Mouse (Mus musculus) limb, embryonic 11.5 days (tissue): ENCODE measurements around the gene Efcab5. TPM values are rescaled to one million over a fixed set of nuclear protein-coding genes. Genes with fewer than 3 reads are reported as not detected.

Source experiments
- ATAC-seq: fragments of 200-750 bp; cut with Nextera tagmentation; 2 replicates; pipeline ENCODE4 v1.8.0; 2017; ENCODE audit warnings: low read depth; ENCODE audit not compliant: insufficient number of reproducible peaks, low FRiP score, low TSS enrichment
- DNase-seq: peaks from one replicate; pipeline ENCODE4 v3.0.0-alpha.2; 2015; ENCODE audit warnings: low spot score
- H3K27ac ChIP-seq: fragments of 300-500 bp; sonication (generic); replicated peaks from 2 replicates; pipeline ENCODE4 v1.5.1; 2014; ENCODE audit warnings: low read depth, mild to moderate bottlenecking, low read length
- H3K27me3 ChIP-seq: fragments of 300-500 bp; sonication (generic); 2 replicates; pipeline ENCODE4 v1.6.1; 2014; ENCODE audit warnings: mild to moderate bottlenecking, low read length, mixed read lengths; ENCODE audit not compliant: control insufficient read depth, insufficient read depth
- H3K36me3 ChIP-seq: fragments of 300-500 bp; sonication (generic); 2 replicates; pipeline ENCODE4 v1.6.1; 2014; ENCODE audit warnings: mild to moderate bottlenecking, low read length, moderate library complexity, mixed read lengths; ENCODE audit not compliant: control insufficient read depth, insufficient read depth
- H3K4me1 ChIP-seq: fragments of 300-500 bp; sonication (generic); 2 replicates; pipeline ENCODE4 v1.6.1; 2014; ENCODE audit warnings: low read length, mixed read lengths; ENCODE audit not compliant: control insufficient read depth, insufficient read depth
- H3K4me2 ChIP-seq: fragments of 300-500 bp; sonication (generic); 2 replicates; pipeline ENCODE4 v1.6.1; 2014; ENCODE audit warnings: low read depth, mild to moderate bottlenecking, moderate library complexity; ENCODE audit not compliant: severe bottlenecking
- H3K4me3 ChIP-seq: fragments of 300-500 bp; sonication (generic); 2 replicates; pipeline ENCODE4 v1.5.1; 2014; ENCODE audit warnings: low read depth, low read length
- H3K9ac ChIP-seq: fragments of 300-500 bp; sonication (generic); 2 replicates; pipeline ENCODE4 v1.6.1; 2014; ENCODE audit warnings: mild to moderate bottlenecking, low read length
- H3K9me3 ChIP-seq: fragments of 300-500 bp; sonication (generic); 2 replicates; pipeline ENCODE4 v1.6.1; 2016; ENCODE audit warnings: low read length; ENCODE audit not compliant: control insufficient read depth
- WGBS: fragments of 180-500 bp; shearing (Covaris S2); extraction: QIAGEN DNeasy Blood & Tissue Kit; methylation state at CpG from one replicate; pipeline ENCODE4 v1.1.7; 2014; 5-methylcytosine and 5-hydroxymethylcytosine counted together
- polyA plus RNA-seq: library from polyadenylated mRNA; unstranded; fragments of >200 nt; fragmentation: Nextera tagmentation; extraction: Ambion mirVana; gene quantifications from 2 replicates; pipeline ENCODE4 v1.2.1, GENCODE M21; 2014

Efcab5 gene
- 0.31 and 0.37 TPM in 2 replicates for polyA plus RNA-seq

DNA sequence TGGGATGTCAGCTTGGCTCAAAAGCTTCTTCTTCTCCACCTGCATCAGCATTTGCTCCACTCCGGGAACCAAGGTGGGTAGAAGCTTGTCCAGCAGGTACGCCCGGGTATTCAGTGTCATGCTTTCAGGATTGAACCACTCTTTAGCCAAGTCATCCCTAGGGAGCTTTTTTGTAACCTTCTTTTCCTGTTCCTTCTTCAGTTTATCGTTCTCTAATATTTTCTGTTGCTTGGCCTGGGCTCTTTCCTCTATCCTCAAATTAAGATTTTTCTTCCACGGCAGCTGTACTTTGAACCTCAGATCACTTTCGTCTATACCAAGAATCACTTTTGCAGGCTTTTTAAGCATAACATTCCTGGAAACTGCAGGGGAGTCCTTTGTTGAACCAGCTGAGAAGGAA, at the start of gene Efcab5:
Gene Efcab5 (minus strand): TSS at position 101 of the 400 bp plus-strand sequence.
- no peaks in the 10 kb centered on the region for H3K4me1 ChIP-seq
- no peaks in the 10 kb centered on the region for H3K36me3 ChIP-seq
- WGBS, result 87% methylated on average over 6 of the region's 6 CpGs
- no peak within 1 kb of the TSS for H3K9ac ChIP-seq
- DNase-seq (no peak), ATAC-seq (no peak)
- no peak within 1 kb of the TSS for H3K4me3 ChIP-seq
- H3K27me3 ChIP-seq, result no peaks in the 10 kb centered on the region
- no peak within 1 kb of the TSS for H3K27ac ChIP-seq
- no peak within 1 kb of the TSS for H3K4me2 ChIP-seq
- H3K9me3 ChIP-seq, result no peaks in the 10 kb centered on the region

DNA sequence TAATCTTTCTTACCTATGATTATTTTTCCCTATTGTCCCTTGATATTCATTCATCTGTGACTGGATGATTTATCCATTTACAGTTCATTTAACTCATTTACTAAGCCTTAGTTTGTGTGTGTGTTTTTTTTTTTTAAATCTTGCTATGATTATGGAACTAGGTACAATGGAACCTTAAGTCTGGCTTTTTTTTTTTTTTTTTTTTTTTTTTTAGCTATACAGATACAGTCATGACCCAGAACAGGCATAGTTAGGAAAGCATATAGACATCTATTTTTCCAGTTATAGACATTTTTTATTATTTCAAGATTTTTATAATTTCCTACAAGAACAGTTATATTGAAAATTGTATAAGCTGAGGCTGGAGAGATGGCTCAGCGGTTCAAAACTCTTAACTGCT, 46.5 kb upstream of the Efcab5 start:
- Histone ChIP-seq H3K36me3 (no peaks in the 10 kb centered on the region), H3K9me3 (no peaks in the 10 kb centered on the region), H3K27me3 (no peaks in the 10 kb centered on the region), H3K4me3 (no peak overlapping the region), H3K27ac (no peak overlapping the region), H3K4me1 (no peaks in the 10 kb centered on the region), H3K4me2 (no peak overlapping the region), H3K9ac (no peak overlapping the region)
- ATAC-seq (no peak), DNase-seq (no peak)
- 92% methylated on average over 1 of the region's 1 CpGs for WGBS

DNA sequence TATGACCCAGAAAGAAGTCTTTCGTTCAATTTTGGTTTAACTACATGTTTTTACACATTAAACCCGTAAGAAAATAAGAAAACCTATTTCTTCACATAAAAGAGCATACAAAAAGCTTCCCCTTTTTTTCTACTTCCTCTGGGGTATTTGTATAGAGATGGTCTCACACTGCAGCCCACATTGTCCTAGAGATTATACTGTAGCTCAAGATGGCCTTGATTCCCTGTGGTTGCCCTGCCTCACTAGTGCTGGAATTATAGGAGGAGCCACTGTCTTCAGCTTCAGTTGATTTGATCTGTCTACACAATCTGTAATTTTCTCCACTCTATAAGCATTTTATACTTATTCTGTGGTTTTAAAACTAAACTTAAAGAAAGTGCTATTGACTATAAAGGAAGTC, 42.7 kb upstream of the Efcab5 start:
- no peaks in the 10 kb centered on the region for H3K4me1 ChIP-seq
- no peak overlapping the region for H3K27ac ChIP-seq
- 96% methylated on average over 2 of the region's 2 CpGs for WGBS
- DNase-seq, result no peak
- H3K27me3 ChIP-seq, result no peaks in the 10 kb centered on the region
- H3K9me3 ChIP-seq, result no peaks in the 10 kb centered on the region
- no peak overlapping the region for H3K9ac ChIP-seq
- no peaks in the 10 kb centered on the region for H3K36me3 ChIP-seq
- no peak for ATAC-seq
- no peak overlapping the region for H3K4me2 ChIP-seq
- H3K4me3 ChIP-seq, result no peak overlapping the region

DNA sequence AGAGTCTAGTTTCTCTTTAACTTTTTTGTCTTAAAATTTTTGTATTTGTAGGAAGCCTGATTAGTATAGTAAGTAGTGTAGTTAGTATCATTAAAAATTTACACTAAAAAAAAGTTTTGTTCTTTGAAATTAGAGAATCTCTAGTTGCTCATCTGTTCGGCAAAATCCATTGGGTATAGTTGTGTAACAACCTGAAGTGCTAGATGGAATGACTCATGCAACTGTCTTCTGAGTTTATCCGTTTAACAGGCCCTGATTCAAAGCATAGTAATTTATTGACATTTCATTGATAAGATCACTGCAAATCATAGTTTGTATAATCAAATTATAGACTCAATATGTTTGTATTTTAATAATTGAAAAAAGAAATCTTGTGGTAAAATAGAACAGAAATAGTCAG, 42.0 kb upstream of the Efcab5 start:
- Histone ChIP-seq H3K36me3 (no peaks in the 10 kb centered on the region), H3K9ac (no peak overlapping the region), H3K4me1 (no peaks in the 10 kb centered on the region), H3K4me3 (no peak overlapping the region), H3K4me2 (no peak overlapping the region), H3K27me3 (no peaks in the 10 kb centered on the region), H3K9me3 (no peaks in the 10 kb centered on the region), H3K27ac (no peak overlapping the region)
- no peak for ATAC-seq
- no peak for DNase-seq
- 85% methylated on average over 2 of the region's 2 CpGs for WGBS

DNA sequence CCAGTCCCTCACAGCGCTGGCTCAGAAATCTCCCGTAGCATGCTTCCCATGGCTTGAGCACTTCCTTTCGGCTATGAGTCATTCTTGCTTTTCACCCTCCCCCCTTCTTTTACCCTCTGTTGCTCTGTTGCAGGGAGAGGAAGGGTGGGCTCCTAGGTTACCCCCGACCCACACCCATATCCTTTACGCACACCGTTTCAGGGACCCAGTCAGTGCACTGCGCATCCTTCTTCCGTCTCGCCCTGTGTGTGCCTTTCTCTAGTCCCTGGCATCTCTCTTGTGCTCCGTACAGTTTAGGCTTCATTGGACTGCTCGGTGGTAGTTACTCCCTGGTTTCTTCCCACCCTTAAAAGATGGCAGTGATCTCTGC, 28.0 kb upstream of the Efcab5 start:
- H3K36me3 ChIP-seq, result no peaks in the 10 kb centered on the region
- DNase-seq, result no peak
- ATAC-seq, result peak; percentile 44
- peak overlapping the region; percentile 83 for H3K9ac ChIP-seq
- no peaks in the 10 kb centered on the region for H3K27me3 ChIP-seq
- H3K4me2 ChIP-seq, result peak overlapping the region; percentile 84
- H3K4me3 ChIP-seq, result peak overlapping the region; percentile 95
- peak overlapping the region; percentile 89 for H3K27ac ChIP-seq
- H3K9me3 ChIP-seq, result no peaks in the 10 kb centered on the region
- under 1% methylated on average over 11 of the region's 11 CpGs for WGBS
- no peaks in the 10 kb centered on the region for H3K4me1 ChIP-seq

DNA sequence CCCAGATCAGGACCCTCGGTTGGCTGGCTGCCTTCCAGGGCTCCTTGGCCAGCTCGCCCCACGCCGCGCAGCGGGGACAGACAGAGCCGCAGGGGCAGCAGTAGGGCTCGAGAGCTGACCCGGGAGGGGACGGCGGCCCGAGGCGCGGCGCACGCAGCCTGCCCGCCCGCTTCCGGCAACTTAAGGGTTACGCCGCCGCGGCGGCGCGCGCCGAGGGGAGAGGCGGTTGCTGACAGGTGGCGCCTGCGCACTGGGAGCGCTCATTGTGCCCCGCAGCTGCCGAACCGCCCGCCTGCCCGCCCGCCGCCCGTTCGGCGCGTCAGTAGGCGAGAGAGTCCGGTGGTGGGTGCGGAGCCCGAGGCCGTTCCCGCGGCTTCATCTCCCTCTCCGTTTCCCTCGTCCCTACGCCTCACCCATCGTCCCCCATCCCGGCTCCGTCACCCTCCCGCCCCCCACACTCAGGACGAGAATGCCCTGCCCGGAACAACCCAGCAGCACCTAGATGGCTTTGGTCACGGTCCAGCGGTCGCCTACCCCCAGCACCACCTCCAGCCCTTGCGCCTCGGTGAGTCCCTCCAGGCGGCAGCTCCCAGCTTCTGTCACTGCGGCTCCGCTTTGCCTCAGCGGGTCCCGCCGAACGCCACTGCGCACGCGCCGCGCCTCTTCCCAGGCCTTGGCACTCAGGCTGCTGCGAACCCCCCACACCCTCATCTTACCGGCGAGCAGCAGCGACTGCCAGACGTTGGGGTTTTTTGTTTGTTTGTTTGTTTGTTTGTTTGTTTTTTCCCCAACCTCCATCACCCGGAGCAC, 27.4 kb upstream of the Efcab5 start, which contains the start of gene Ssh2:
Gene Ssh2 (plus strand): TSS at position 337 of the 810 bp plus-strand sequence.
- Histone ChIP-seq H3K9me3 (no peaks in the 10 kb centered on the region), H3K36me3 (no peaks in the 10 kb centered on the region), H3K9ac (peak within 1 kb of the TSS; percentile 83), H3K4me1 (no peaks in the 10 kb centered on the region), H3K4me3 (peak within 1 kb of the TSS; percentile 95), H3K27me3 (no peaks in the 10 kb centered on the region), H3K4me2 (peak within 1 kb of the TSS; percentile 84), H3K27ac (peak within 1 kb of the TSS; percentile 89)
- WGBS, result under 1% methylated on average over 64 of the region's 82 CpGs
- DNase-seq, result peak; percentile 90
- peak; percentile 81 for ATAC-seq

DNA sequence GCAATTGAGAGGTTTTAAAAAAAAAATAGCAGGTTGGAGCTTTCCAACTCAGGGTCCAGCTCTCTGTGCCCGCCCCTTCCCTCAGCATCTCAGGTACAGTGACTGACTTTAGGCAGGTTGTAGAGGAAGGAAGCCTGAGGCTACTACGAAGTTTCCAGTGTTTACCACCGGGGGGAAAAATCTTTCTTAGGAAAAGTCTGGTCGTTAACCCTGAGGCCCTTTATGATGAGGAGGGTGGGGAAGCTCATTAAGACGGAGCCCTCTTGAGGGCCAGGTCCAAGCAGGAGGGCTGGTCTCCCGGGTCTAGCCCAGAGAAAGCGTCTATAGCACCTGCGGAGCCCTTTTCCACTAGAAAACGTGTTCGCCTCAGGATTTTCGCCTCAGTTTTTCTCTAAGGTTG, 26.7 kb upstream of the Efcab5 start:
- Histone ChIP-seq H3K9ac (peak overlapping the region; percentile 83), H3K27ac (peak overlapping the region; percentile 73), H3K4me3 (peak overlapping the region; percentile 95), H3K9me3 (no peaks in the 10 kb centered on the region), H3K27me3 (no peaks in the 10 kb centered on the region), H3K4me1 (no peaks in the 10 kb centered on the region), H3K4me2 (peak overlapping the region; percentile 84), H3K36me3 (no peaks in the 10 kb centered on the region)
- WGBS, result under 1% methylated on average over 11 of the region's 11 CpGs
- no peak for ATAC-seq
- no peak for DNase-seq

DNA sequence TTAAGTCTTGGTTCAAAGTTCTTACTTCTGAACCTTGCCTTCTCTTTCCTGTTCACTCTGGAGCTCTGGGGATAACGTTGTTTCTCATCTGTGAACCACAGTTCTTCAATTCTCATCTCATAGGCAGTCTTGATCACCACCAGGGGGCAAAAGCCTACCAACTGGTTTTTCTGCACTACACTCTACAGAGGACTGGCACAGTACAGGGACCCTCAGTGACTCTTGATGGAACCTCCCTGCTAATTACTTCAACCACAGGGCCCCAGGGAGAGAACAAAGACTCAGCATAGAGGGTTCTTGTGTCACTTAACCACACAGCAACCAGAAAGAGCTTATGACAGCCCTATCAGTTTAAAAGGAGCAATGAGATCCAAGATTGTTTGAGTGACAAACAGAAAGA, 26.0 kb upstream of the Efcab5 start:
- 0% methylated on average over 1 of the region's 1 CpGs for WGBS

More for the DNA sequence above, 26.0 kb upstream of the Efcab5 start:
- no peak overlapping the region for H3K9ac ChIP-seq
- H3K4me2 ChIP-seq, result no peak overlapping the region
- no peaks in the 10 kb centered on the region for H3K36me3 ChIP-seq
- H3K27ac ChIP-seq, result no peak overlapping the region
- DNase-seq (peak; percentile 64), ATAC-seq (0 out of 2 replicates have a peak, but pooled peaks have one; percentile 39)
- no peak overlapping the region for H3K4me3 ChIP-seq
- no peaks in the 10 kb centered on the region for H3K27me3 ChIP-seq
- H3K9me3 ChIP-seq, result no peaks in the 10 kb centered on the region
- H3K4me1 ChIP-seq, result no peaks in the 10 kb centered on the region
